Mouse (Mus musculus) stomach, embryonic 14.5 days (tissue): Measurements from ENCODE around the gene Fut9. TPM values are rescaled to one million over a fixed set of nuclear protein-coding genes. Genes with fewer than 3 reads are reported as not detected.

Experiments
- ATAC-seq: fragments of 200-750 bp; cut with Nextera tagmentation; 2 replicates; pipeline ENCODE4 v1.8.0; 2017; ENCODE audit warnings: low read depth, moderate TSS enrichment; ENCODE audit not compliant: insufficient number of reproducible peaks, insufficient read depth, low FRiP score
- H3K27ac ChIP-seq: fragments of 300-500 bp; sonication (generic); 2 replicates; pipeline ENCODE4 v1.5.1; 2014; ENCODE audit warnings: mild to moderate bottlenecking, low read length, moderate library complexity, mixed read lengths
- H3K27me3 ChIP-seq: fragments of 300-500 bp; sonication (generic); 2 replicates; pipeline ENCODE4 v1.6.1; 2014; ENCODE audit warnings: low read length, control low read depth, mixed read lengths; ENCODE audit not compliant: control insufficient read depth, insufficient read depth
- H3K36me3 ChIP-seq: fragments of 300-500 bp; sonication (generic); 2 replicates; pipeline ENCODE4 v1.6.1; 2014; ENCODE audit warnings: mild to moderate bottlenecking, control low read depth, low read length, moderate library complexity, mixed read lengths; ENCODE audit not compliant: control insufficient read depth, insufficient read depth
- H3K4me1 ChIP-seq: fragments of 300-500 bp; sonication (generic); 2 replicates; pipeline ENCODE4 v1.6.1; 2014; ENCODE audit warnings: low read length, control low read depth, mixed read lengths; ENCODE audit not compliant: control insufficient read depth, insufficient read depth
- H3K4me2 ChIP-seq: fragments of 300-500 bp; sonication (generic); replicated peaks from 2 replicates; pipeline ENCODE4 v1.6.1; 2014; ENCODE audit warnings: low read depth, low read length, control low read depth
- H3K4me3 ChIP-seq: fragments of 300-500 bp; sonication (generic); 2 replicates; pipeline ENCODE4 v1.5.1; 2014; ENCODE audit warnings: low read depth, low read length, control low read depth
- H3K9ac ChIP-seq: fragments of 300-500 bp; sonication (generic); replicated peaks from 2 replicates; pipeline ENCODE4 v1.6.1; 2014; ENCODE audit warnings: low read depth, mild to moderate bottlenecking, control low read depth, low read length, moderate library complexity, mixed read lengths
- H3K9me3 ChIP-seq: fragments of 300-500 bp; sonication (generic); 2 replicates; pipeline ENCODE4 v1.6.1; 2016; ENCODE audit warnings: low read depth, low read length, control low read depth; ENCODE audit not compliant: control insufficient read depth
- WGBS: fragments of 180-500 bp; shearing (Covaris S2); extraction: QIAGEN DNeasy Blood & Tissue Kit; methylation state at CpG from one replicate; pipeline ENCODE4 v1.1.7; 2014; 5-methylcytosine and 5-hydroxymethylcytosine counted together
- polyA plus RNA-seq: library from polyadenylated mRNA; unstranded; fragments of >200 nt; fragmentation: Nextera tagmentation; extraction: Ambion mirVana; gene quantifications from 2 replicates; pipeline ENCODE4 v1.2.1, GENCODE M21; 2014

The Fut9 gene
- polyA plus RNA-seq, 1 experiment from 2014 or later: 1.7 TPM

DNA sequence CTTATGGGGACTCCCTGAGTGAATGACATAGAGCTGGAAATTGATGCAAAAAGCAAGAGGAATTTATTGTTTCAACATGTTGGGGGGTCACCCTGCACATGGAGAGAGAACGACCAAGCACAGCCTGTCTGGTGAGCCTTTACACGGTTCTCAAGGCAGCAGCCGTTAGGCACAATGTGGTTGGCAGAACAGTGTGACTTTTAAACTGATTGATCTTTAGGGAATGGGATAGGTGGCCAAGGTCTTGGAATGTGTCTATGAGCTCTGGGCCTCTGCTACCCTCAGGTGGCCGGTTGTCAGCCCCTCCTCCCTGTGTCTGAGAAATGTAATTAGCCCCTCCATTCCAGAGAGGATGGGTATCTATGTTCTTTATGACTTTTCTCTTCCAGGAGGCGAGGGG, 171.9 kb downstream of the Fut9 start:
- H3K27ac ChIP-seq: no peak overlapping the region
- no peak overlapping the region for H3K4me2 ChIP-seq
- WGBS: 64% methylated on average over 5 of the region's 5 CpGs
- no peaks in the 10 kb centered on the region for H3K27me3 ChIP-seq
- no peak overlapping the region for H3K4me3 ChIP-seq
- no peak for ATAC-seq
- H3K4me1 ChIP-seq: no peaks in the 10 kb centered on the region
- no peaks in the 10 kb centered on the region for H3K36me3 ChIP-seq
- H3K9ac ChIP-seq: no peak overlapping the region
- no peaks in the 10 kb centered on the region for H3K9me3 ChIP-seq

- Histone ChIP-seq H3K4me2 (no peak overlapping the region), H3K9ac (no peak overlapping the region), H3K27ac (no peak overlapping the region), H3K36me3 (no peaks in the 10 kb centered on the region), H3K4me3 (no peak overlapping the region), H3K27me3 (no peaks in the 10 kb centered on the region), H3K4me1 (no peaks in the 10 kb centered on the region), H3K9me3 (no peaks in the 10 kb centered on the region)
- ATAC-seq: no peak; the same call in 1 of the 2 replicates
- WGBS: 90% methylated on average over 9 of the region's 9 CpGs
Observed at GRCm38 (mm10) chr4:25627467-25627866, 172.6 kb downstream of the Fut9 start.

- Histone ChIP-seq H3K36me3 (no peaks in the 10 kb centered on the region), H3K4me2 (no peak overlapping the region), H3K27ac (no peak overlapping the region), H3K9me3 (no peaks in the 10 kb centered on the region), H3K27me3 (no peaks in the 10 kb centered on the region), H3K9ac (no peak overlapping the region), H3K4me1 (no peaks in the 10 kb centered on the region), H3K4me3 (no peak overlapping the region)
- ATAC-seq: no peak
- WGBS: 48% methylated on average over 1 of the region's 1 CpGs
Observed at GRCm38 (mm10) chr4:25627039-25627438, 173.0 kb downstream of the Fut9 start.

GRCm38 (mm10) chr4:25623176-25623575, 176.9 kb downstream of the Fut9 start:
- no peak for ATAC-seq
- Histone ChIP-seq H3K4me1 (no peaks in the 10 kb centered on the region), H3K27me3 (no peaks in the 10 kb centered on the region), H3K9ac (no peak overlapping the region), H3K4me2 (no peak overlapping the region), H3K4me3 (no peak overlapping the region), H3K9me3 (no peaks in the 10 kb centered on the region), H3K36me3 (no peaks in the 10 kb centered on the region), H3K27ac (no peak overlapping the region)
- 90% methylated on average over 2 of the region's 2 CpGs for WGBS

GRCm38 (mm10) chr4:25617301-25617700, 182.7 kb downstream of the Fut9 start:
- WGBS: 86% methylated on average over 4 of the region's 4 CpGs
- H3K4me2 ChIP-seq: no peak overlapping the region

DNA sequence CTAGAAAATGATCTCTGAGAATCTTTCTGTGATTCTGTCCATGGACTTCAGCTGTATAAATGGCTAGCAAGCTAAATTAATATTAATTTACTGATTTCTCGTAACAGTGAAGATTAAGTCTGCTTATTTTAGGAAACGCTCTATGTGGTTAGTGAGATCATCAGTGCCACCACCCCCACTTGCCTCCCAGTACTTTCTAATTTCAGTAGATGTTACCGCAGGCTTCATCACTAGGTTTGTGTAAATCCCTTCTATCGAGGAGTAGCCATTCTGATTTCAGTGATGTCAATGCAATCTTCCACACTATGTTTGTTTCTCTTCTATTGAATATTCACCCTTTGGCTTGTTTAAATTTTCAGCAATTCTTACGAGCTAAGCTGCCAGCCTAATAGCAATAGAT, 186.6 kb downstream of the Fut9 start:
- Histone ChIP-seq H3K27ac (no peak overlapping the region), H3K27me3 (no peaks in the 10 kb centered on the region), H3K4me3 (no peak overlapping the region), H3K4me1 (no peaks in the 10 kb centered on the region), H3K9ac (no peak overlapping the region), H3K36me3 (no peaks in the 10 kb centered on the region), H3K4me2 (no peak overlapping the region), H3K9me3 (no peaks in the 10 kb centered on the region)
- 86% methylated on average over 5 of the region's 5 CpGs for WGBS
- no peak for ATAC-seq

More at GRCm38 (mm10) chr4:25617301-25617700, 182.7 kb downstream of the Fut9 start:
- no peaks in the 10 kb centered on the region for H3K36me3 ChIP-seq
- H3K27ac ChIP-seq: no peak overlapping the region
- no peak overlapping the region for H3K9ac ChIP-seq
- H3K9me3 ChIP-seq: no peaks in the 10 kb centered on the region
- H3K4me1 ChIP-seq: no peaks in the 10 kb centered on the region
- H3K4me3 ChIP-seq: no peak overlapping the region
- H3K27me3 ChIP-seq: no peaks in the 10 kb centered on the region
- ATAC-seq: no peak

- Histone ChIP-seq H3K9ac (no peak overlapping the region), H3K4me3 (no peak overlapping the region), H3K4me1 (no peaks in the 10 kb centered on the region), H3K27me3 (no peaks in the 10 kb centered on the region), H3K4me2 (no peak overlapping the region), H3K9me3 (no peaks in the 10 kb centered on the region), H3K27ac (no peak overlapping the region), H3K36me3 (no peaks in the 10 kb centered on the region)
- 66% methylated on average over 2 of the region's 2 CpGs for WGBS
- ATAC-seq: no peak
Observed at GRCm38 (mm10) chr4:25610481-25610880, 189.6 kb downstream of the Fut9 start.

- Histone ChIP-seq H3K4me2 (no peak overlapping the region), H3K36me3 (no peaks in the 10 kb centered on the region), H3K4me1 (no peaks in the 10 kb centered on the region), H3K27me3 (no peaks in the 10 kb centered on the region), H3K9me3 (no peaks in the 10 kb centered on the region), H3K9ac (no peak overlapping the region), H3K4me3 (no peak overlapping the region), H3K27ac (no peak overlapping the region)
- ATAC-seq: no peak
- WGBS: 58% methylated on average over 4 of the region's 4 CpGs
Observed at GRCm38 (mm10) chr4:25593218-25593617, 206.8 kb downstream of the Fut9 start.
